Mouse (Mus musculus) G1E (cell line): ENCODE measurements around the gene Klf12.

Experiments
- CTCF ChIP-seq: IDR thresholded peaks from 2 replicates; pipeline ENCODE4 v1.5.1; 2012; ENCODE audit warnings: low read depth, low read length, inconsistent platforms, mixed read lengths
- POLR2AphosphoS5 ChIP-seq: IDR thresholded peaks from 2 replicates; pipeline ENCODE4 v1.6.1; 2012; ENCODE audit warnings: low read depth, low read length, inconsistent platforms; ENCODE audit not compliant: insufficient replicate concordance
- TAL1 ChIP-seq: conservative IDR thresholded peaks from 2 replicates; pipeline ENCODE4 v1.6.1; 2012; ENCODE audit warnings: low read depth, low read length, inconsistent platforms, mixed read lengths

- TF ChIP-seq CTCF (no peak), POLR2AphosphoS5 (no peak), TAL1 (no peak)
Measured at GRCm38 (mm10) chr14:100026671-100027070, 257.8 kb downstream of the Klf12 start.
